Mouse (Mus musculus) spleen, postnatal 36 days (tissue): ENCODE measurements around the gene Mlh3.

Experiments used
- DNase-seq, 2 experiments: peaks; one replicate each; pipeline ENCODE4 v3.0.0; 2022; ENCODE audit warnings: low spot score in 2 of 2, mixed read lengths in 1 of 2

The Mlh3 gene

GRCm38 (mm10) chr12:85280845-85281651 is 10.6 kb upstream of the Mlh3 start:
- no peak for DNase-seq

DNA sequence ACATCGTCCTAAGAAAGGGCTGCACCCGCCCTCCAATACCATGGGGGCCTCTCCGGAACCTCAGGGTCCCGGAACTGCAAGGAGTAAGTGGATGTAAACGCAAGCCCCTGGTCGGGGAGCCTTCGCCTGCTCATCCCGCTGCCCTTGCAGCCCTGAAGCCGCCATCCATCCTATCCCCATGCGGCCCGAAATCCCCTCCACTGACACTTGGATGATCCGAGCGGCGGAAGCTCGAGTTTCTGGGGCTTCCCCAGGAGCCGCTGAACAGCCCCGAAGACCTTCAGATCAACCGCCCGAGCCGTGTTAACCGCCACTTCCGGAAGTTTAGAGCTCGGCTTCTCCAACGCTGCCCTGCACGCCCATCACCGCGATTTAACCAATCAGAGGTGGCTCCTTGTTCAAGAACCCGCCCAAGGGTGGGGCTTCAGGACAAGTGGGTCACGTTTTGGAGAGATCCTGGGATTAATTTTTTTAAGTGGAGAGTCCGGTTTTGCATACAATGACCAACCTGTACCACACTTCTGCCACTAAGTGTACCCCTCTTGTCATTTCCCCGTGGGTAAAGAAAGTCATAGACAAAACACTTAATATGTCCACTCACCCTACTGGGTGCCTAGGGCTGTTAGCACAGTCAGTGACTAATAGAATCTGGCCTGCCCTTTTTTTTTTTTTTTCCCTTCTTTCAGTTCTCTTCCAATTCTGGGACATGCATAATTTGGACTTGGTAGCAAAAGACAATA is 9.9 kb upstream of the Mlh3 start:
- DNase-seq: peak; percentile 95 to 97

DNA sequence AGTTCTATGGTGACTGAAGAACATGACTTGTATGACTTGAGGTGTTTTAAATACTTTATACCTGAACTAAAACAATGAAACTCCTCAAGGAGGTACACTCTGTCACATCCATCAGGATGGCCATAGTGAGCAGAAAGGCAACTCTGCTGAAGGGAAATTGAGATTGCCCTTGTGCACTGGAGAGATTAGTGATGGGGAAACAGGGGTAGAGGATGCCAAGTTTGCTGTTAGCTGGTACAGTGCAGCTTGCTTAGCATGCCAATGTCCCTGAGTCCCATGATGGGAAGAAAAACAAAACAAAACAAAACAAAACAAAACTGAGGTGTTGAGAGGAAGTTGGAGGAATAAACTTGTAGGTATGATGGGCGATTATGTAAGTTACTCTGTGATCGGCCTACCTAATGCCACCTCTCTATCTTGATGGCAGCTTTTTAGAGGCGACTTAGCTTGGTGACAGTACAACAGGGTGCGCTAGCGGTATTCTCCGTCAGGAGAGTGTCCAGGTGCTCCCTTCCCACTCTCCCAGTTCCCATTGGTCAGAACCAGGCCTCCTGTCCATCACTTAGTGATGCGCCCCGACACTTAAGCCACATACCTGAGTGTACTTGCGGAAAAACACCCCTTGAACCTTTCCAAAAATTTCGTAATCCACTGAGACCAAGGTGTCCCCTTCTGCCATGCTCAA is 9.1 kb upstream of the Mlh3 start:
- DNase-seq: no peak

- DNase-seq: no peak
These were observed 8.5 kb upstream of the Mlh3 start for GRCm38 (mm10) chr12:85278919-85279318.

DNA sequence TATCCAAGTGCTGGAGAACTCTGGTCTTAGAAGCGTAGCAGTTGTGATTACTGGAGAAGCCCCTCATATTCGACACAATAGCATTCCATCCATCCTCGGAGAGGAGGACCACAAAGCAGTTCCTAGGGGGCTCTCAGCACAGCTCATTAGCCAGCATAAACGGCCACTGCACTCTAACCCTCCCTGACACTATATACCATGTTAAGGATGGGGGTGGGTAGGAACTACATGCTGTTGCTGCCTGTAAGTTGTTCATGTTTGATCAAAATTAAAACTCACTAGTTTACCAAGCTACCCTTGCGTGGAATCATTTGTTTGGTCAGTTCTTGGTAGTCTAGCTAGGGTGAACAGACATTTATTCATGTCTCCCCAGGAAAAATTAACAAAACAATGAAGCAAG is 5.9 kb upstream of the Mlh3 start:
- DNase-seq: no peak

GRCm38 (mm10) chr12:85273508-85273907 is 3.1 kb upstream of the Mlh3 start:
- no peak for DNase-seq

DNA sequence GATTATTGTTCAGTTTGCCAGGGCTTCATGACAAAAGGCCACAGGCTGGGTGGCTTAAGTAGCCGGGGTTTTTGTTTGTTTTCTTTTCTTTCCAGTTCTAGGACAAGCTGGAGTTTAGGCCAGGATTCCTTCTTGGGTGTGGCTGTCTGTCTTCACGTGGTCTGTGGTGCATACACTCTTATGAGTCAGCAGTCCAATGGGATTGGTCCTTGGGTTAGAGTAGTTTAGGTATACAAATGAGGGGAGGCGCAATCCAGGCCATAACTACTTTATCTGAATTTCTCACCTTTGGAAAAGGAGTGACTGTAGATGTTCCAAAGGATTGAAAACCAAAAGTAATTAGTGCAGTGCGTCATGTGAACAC is 1.4 kb upstream of the Mlh3 start:
- DNase-seq: no peak

- no peak for DNase-seq
These were observed 888 bp upstream of the Mlh3 start for GRCm38 (mm10) chr12:85271132-85271842.

- DNase-seq: no peak
These were observed 578 bp downstream of the Mlh3 start for GRCm38 (mm10) chr12:85269821-85270220.

DNA sequence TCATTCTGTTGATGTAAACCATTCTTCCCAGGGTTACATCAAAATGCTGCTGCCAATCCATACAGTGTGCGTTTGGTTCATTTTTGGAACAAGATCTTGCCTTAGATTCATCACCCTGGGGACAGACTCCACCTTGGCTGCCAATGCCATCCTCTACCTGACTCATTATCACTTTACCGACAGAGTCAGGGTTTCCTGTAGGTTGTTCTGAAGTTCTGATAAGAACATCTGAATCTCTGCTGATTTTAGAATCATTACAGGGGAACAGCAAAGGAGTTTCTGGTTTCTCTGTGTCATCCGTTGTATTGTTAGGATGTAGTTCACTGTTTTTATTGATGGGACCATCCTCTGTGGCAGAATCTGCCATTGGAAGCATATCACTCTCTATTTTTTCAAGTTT is 4.2 kb downstream of the Mlh3 start:
- no peak for DNase-seq

DNA sequence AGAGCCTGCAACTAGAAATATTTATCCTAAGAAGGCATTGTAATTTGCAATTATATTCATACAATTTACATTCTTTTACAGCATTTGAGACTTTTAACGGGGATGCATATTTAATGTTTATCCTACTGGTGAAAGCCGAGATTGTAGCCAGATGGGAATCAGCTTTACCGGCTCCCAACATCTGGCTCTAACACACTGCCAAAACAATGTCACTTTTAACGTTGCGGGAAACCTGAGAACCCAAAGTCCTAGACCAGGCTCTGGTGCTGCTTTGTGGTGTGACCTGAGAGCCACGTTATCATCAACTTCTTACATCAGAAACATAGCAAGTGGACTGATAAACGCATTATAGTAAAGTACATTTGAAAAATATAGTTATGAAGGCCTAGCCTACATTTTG is 5.5 kb downstream of the Mlh3 start:
- DNase-seq: no peak

- DNase-seq: no peak
These were observed 5.9 kb downstream of the Mlh3 start for GRCm38 (mm10) chr12:85264531-85264930.

DNA sequence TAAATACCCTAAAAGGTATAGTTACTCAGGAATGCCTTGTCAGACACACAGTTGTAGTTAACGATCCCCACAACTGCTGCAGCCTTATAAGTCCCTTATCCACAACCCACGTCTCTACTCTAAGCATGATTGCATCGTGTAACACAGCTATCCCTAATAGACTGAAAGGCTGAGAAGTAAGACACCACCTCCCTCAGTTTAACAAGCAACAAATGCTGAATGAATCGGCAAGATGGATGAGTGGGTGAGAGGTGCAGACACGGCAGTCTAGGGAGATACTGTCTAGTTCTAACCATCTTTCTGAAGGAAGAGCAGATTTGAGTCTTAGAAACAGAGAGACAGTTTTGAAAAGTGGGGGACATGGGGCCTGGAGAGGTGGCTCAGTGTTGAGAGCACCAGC is 7.2 kb downstream of the Mlh3 start:
- DNase-seq: no peak

DNA sequence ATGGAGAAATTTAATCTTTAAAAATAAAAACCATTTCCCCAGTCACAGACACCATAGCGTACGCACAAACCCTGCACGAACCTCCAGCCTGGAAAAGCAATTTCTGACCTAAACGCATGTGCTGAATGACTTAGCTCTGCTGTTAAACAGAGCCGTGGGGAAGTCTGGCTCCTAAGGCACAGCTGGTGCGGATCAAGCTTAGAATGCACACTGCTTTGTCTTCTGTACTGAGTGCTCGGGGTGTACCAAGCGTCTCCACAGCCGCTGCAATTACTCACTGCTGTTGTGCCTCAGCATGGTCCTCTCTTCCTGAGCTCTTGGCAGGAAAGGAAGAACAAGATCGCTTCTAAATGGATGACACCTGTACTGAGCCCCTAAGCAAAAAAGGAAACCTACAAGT is 7.9 kb downstream of the Mlh3 start:
- no peak for DNase-seq

- DNase-seq: peak; percentile 50 to 51
These were observed 13.3 kb downstream of the Mlh3 start for GRCm38 (mm10) chr12:85257008-85257639.

DNA sequence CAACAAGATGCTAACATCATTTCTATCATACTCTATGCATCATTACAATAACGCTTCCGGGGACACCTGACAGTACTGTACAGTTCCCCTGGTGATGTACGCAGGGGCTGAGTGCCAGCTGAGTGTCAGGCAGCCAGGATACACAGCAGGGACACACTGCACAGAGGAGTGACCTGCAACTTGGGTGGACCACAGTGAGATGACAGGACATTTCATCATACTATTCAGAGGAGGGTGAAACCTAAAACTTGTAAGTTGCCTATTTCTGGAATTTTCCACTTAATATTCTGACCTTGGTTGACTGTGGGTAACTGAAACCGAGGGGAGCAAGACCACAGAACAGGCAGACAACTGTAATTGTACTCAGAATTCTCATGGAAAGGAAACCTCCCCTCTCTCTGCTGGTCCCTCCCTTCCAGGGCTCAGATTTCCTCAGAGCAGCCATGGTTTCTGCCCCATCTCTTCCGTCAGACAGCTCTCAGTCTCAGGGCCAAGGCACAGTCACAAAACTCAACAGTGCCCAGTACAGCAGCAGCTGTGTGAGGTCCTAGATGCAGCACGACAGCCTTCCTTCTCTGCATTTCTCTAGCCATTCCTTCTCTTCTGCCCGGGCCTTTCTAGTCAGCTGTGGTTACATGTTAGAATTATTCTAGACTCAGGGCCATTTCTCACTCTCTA is 14.2 kb downstream of the Mlh3 start:
- DNase-seq: no peak

GRCm38 (mm10) chr12:85252083-85252482 is 18.3 kb downstream of the Mlh3 start:
- DNase-seq: no peak

GRCm38 (mm10) chr12:85237553-85237952 is 32.8 kb downstream of the Mlh3 start:
- DNase-seq: no peak

DNA sequence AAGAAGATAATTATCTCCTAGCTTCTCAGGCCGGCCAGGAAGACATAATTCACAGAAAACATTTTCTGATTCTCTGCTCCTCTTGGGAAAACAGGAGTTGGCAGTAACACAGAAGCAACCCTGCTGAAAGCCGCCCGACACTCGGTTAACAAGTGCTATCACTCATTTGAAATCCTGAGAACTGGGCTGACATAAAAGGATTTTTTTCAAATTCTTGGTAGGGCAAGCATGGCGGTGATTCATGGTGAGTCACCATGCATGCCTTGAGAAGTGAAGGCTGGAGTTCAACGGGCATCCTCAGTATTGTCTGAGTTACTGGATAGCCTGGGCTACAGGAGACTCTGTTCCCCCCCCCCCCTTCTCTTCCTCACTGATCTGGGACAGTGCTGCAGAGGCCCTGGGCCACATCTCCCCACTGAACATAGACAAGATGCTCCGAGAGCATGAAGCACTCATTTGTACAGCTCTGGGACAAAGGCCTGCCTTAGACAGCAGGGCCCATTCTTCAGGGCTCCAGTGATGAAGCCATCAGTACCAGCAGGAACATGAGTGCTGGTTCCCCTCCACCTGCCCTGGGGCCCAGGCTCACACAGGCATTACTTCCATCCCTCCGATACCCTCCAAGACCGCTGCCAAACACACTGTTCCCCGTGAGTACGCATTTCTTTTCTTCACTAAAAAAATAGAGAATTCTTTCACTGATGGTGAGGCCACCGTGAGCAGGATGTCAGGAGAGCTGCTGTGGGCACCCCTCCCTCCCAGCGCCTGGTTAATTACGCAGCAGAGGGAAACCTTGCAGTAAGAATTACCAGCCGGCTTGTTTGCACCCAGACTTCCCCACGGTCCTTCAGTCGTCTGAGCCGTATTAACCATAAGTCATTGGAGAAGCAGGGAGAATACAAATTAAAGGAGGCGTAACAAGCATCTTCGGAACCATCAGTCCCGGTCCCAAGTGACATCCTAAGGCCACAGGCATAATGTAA is 36.7 kb downstream of the Mlh3 start:
- no peak for DNase-seq
